Mouse (Mus musculus): ENCODE results near the gene Bbs9. TPM values are rescaled to one million over a fixed set of nuclear protein-coding genes. Genes with fewer than 3 reads are reported as not detected.

Bbs9 gene
- polyA plus RNA-seq, 1 experiment from 2014 or later, result 5.8 TPM

- Histone ChIP-seq H3K27ac (replicated peaks) (no peak overlapping the region), H3K4me1 (replicated peaks; ENCODE audit: control insufficient read depth, insufficient read depth) (0 out of 2 replicates have a peak, but pooled peaks cover 7% of the 10 kb centered on the region)
Measured at GRCm38 (mm10) chr9:22433221-22433620, 42.3 kb upstream of the Bbs9 start.

DNA sequence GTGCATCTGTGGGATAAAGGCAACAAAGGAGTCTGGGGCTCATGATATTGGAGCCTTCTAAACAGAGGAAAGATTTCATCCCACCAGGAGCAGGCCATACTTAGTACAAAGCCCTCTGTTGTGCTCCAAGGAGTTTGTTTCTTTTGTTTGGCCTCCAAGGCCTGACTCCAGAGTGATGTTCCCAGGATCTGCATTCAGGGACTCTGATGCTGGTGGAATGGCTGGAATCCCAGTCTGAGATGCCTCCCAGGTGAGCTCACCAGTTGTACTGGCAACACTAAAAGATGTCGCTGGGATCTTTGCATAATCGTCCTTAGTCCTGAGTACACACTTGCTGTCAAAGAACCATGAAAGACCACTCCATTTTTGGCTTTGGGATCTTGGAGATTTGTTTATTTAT lies 41.4 kb upstream of the Bbs9 start:
- Histone ChIP-seq H3K4me3 (ENCODE audit: low read depth, low read length) (no peak overlapping the region), H3K27ac (replicated peaks) (no peak overlapping the region), H3K36me3 (ENCODE audit: control insufficient read depth, insufficient read depth, low read length) (no peaks in the 10 kb centered on the region), H3K27me3 (ENCODE audit: control insufficient read depth, insufficient read depth, low read length) (no peaks in the 10 kb centered on the region), H3K4me1 (replicated peaks; ENCODE audit: control insufficient read depth, insufficient read depth) (0 out of 2 replicates have a peak, but pooled peaks cover 7% of the 10 kb centered on the region), H3K4me2 (replicated peaks; ENCODE audit: low read depth) (no peak overlapping the region), H3K9ac (ENCODE audit: low read length) (no peak overlapping the region), H3K9me3 (ENCODE audit: control insufficient read depth, low read length) (no peaks in the 10 kb centered on the region)
- TF ChIP-seq EP300 (optimal IDR thresholded peaks at IDR 0.05), result no peak
- no peak for TF ChIP-seq CTCF (IDR thresholded peaks at IDR 0.05; ENCODE audit: low read depth)
- ATAC-seq (ENCODE audit: low FRiP score, low TSS enrichment), result no peak
- DNase-seq (ENCODE audit: low spot score), result no peak
- WGBS, result 76% methylated on average over 2 of the region's 2 CpGs

More at GRCm38 (mm10) chr9:22433221-22433620, 42.3 kb upstream of the Bbs9 start:
- no peak for TF ChIP-seq CTCF (IDR thresholded peaks at IDR 0.05; ENCODE audit: low read depth)
- no peak for TF ChIP-seq EP300 (optimal IDR thresholded peaks at IDR 0.05)
- H3K36me3 ChIP-seq (ENCODE audit: control insufficient read depth, insufficient read depth, low read length), result no peaks in the 10 kb centered on the region
- no peaks in the 10 kb centered on the region for H3K27me3 ChIP-seq (ENCODE audit: control insufficient read depth, insufficient read depth, low read length)
- no peaks in the 10 kb centered on the region for H3K9me3 ChIP-seq (ENCODE audit: control insufficient read depth, low read length)
- WGBS, result 78% methylated on average over 2 of the region's 2 CpGs
- DNase-seq (ENCODE audit: low spot score), result no peak
- H3K4me3 ChIP-seq (ENCODE audit: low read depth, low read length), result no peak overlapping the region
- no peak overlapping the region for H3K9ac ChIP-seq (ENCODE audit: low read length)
- H3K4me2 ChIP-seq (replicated peaks; ENCODE audit: low read depth), result no peak overlapping the region
- ATAC-seq (ENCODE audit: low FRiP score, low TSS enrichment), result no peak

GRCm38 (mm10) chr9:22438826-22439225 lies 36.7 kb upstream of the Bbs9 start:
- no peaks in the 10 kb centered on the region for H3K27me3 ChIP-seq (ENCODE audit: control insufficient read depth, insufficient read depth, low read length)
- no peak overlapping the region for H3K27ac ChIP-seq (replicated peaks)
- 63% methylated on average over 1 of the region's 1 CpGs for WGBS
- TF ChIP-seq EP300 (optimal IDR thresholded peaks at IDR 0.05) (no peak), CTCF (IDR thresholded peaks at IDR 0.05; ENCODE audit: low read depth) (peak; percentile 22; the same call in 1 of the 2 replicates)
- H3K9me3 ChIP-seq (ENCODE audit: control insufficient read depth, low read length), result no peaks in the 10 kb centered on the region
- H3K9ac ChIP-seq (ENCODE audit: low read length), result no peak overlapping the region
- no peaks in the 10 kb centered on the region for H3K4me1 ChIP-seq (replicated peaks; ENCODE audit: control insufficient read depth, insufficient read depth)
- no peak for DNase-seq (ENCODE audit: low spot score)
- no peak overlapping the region for H3K4me3 ChIP-seq (ENCODE audit: low read depth, low read length)
- no peak overlapping the region for H3K4me2 ChIP-seq (replicated peaks; ENCODE audit: low read depth)
- H3K36me3 ChIP-seq (ENCODE audit: control insufficient read depth, insufficient read depth, low read length), result no peaks in the 10 kb centered on the region
- no peak for ATAC-seq (ENCODE audit: low FRiP score, low TSS enrichment)

DNA sequence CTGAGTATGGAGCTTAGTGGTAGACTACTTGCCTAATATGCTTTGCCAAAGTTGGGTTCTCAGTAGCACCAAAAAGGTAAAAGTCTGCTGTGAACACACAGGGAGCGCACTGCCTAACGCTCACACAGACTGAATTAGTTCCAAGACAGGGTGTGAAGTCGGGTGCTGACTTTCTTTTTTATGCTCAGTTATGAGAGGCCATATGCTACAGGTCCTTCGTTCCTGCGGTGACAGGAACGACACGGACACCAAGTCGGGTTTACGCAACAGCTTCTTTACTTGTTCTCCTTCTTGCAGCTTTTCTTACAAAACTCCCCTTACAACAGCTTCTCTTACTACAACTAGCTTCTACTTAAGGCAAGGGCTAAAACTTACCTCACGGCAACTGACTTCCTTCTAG lies 32.4 kb upstream of the Bbs9 start:
- TF ChIP-seq EP300 (optimal IDR thresholded peaks at IDR 0.05) (no peak), CTCF (IDR thresholded peaks at IDR 0.05; ENCODE audit: low read depth) (no peak)
- H3K4me3 ChIP-seq (ENCODE audit: low read depth, low read length), result no peak overlapping the region
- H3K9ac ChIP-seq (ENCODE audit: low read length), result no peak overlapping the region
- no peak overlapping the region for H3K27ac ChIP-seq (replicated peaks)
- H3K4me2 ChIP-seq (replicated peaks; ENCODE audit: low read depth), result no peak overlapping the region
- no peaks in the 10 kb centered on the region for H3K27me3 ChIP-seq (ENCODE audit: control insufficient read depth, insufficient read depth, low read length)
- WGBS, result 86% methylated on average over 10 of the region's 10 CpGs
- H3K36me3 ChIP-seq (ENCODE audit: control insufficient read depth, insufficient read depth, low read length), result no peaks in the 10 kb centered on the region; the same call in 1 of the 2 replicates
- no peaks in the 10 kb centered on the region for H3K4me1 ChIP-seq (replicated peaks; ENCODE audit: control insufficient read depth, insufficient read depth)
- DNase-seq (ENCODE audit: low spot score) (no peak), ATAC-seq (ENCODE audit: low FRiP score, low TSS enrichment) (no peak)
- no peaks in the 10 kb centered on the region for H3K9me3 ChIP-seq (ENCODE audit: control insufficient read depth, low read length)

DNA sequence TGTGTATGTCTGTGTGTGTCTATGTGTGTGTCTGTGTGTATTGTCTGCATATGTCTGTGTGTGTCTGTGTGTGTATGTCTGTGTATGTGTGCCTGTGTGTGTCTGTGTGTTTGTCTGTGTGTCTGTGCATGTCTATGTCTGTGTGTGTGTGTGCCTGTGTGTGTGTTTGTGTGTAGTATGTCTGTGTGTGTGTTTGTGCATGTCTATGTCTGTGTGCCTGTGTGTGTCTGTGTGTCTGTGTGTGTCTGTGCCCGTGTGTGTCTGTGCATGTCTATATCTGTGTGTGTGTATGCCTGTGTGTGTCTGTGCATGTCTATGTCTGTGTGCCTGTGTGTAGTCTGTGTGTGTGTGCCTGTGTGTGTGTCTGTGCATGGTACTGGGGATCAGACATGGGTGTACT lies 30.4 kb upstream of the Bbs9 start:
- TF ChIP-seq EP300 (optimal IDR thresholded peaks at IDR 0.05) (no peak), CTCF (IDR thresholded peaks at IDR 0.05; ENCODE audit: low read depth) (no peak)
- Histone ChIP-seq H3K27ac (replicated peaks) (no peak overlapping the region), H3K36me3 (ENCODE audit: control insufficient read depth, insufficient read depth, low read length) (peaks cover 12% of the 10 kb centered on the region), H3K4me2 (replicated peaks; ENCODE audit: low read depth) (no peak overlapping the region), H3K27me3 (ENCODE audit: control insufficient read depth, insufficient read depth, low read length) (no peaks in the 10 kb centered on the region), H3K4me1 (replicated peaks; ENCODE audit: control insufficient read depth, insufficient read depth) (no peaks in the 10 kb centered on the region), H3K9ac (ENCODE audit: low read length) (no peak overlapping the region), H3K4me3 (ENCODE audit: low read depth, low read length) (no peak overlapping the region), H3K9me3 (ENCODE audit: control insufficient read depth, low read length) (no peaks in the 10 kb centered on the region)
- ATAC-seq (ENCODE audit: low FRiP score, low TSS enrichment) (no peak), DNase-seq (ENCODE audit: low spot score) (no peak)
- 87% methylated on average over 1 of the region's 1 CpGs for WGBS

GRCm38 (mm10) chr9:22447213-22447612 lies 28.3 kb upstream of the Bbs9 start:
- Histone ChIP-seq H3K27me3 (ENCODE audit: control insufficient read depth, insufficient read depth, low read length) (no peaks in the 10 kb centered on the region), H3K4me1 (replicated peaks; ENCODE audit: control insufficient read depth, insufficient read depth) (no peaks in the 10 kb centered on the region), H3K9me3 (ENCODE audit: control insufficient read depth, low read length) (no peaks in the 10 kb centered on the region), H3K9ac (ENCODE audit: low read length) (no peak overlapping the region), H3K27ac (replicated peaks) (no peak overlapping the region), H3K4me3 (ENCODE audit: low read depth, low read length) (no peak overlapping the region), H3K36me3 (ENCODE audit: control insufficient read depth, insufficient read depth, low read length) (peaks cover 18% of the 10 kb centered on the region), H3K4me2 (replicated peaks; ENCODE audit: low read depth) (no peak overlapping the region)
- DNase-seq (ENCODE audit: low spot score) (no peak), ATAC-seq (ENCODE audit: low FRiP score, low TSS enrichment) (peak; percentile 58; the same call in 1 of the 2 replicates)
- WGBS, result 64% methylated on average over 5 of the region's 5 CpGs
- TF ChIP-seq CTCF (IDR thresholded peaks at IDR 0.05; ENCODE audit: low read depth), result no peak
- TF ChIP-seq EP300 (optimal IDR thresholded peaks at IDR 0.05), result no peak
